Mouse (Mus musculus): ENCODE measurements around the gene Dynlt1f. TPM values are rescaled to one million over a fixed set of nuclear protein-coding genes. Genes with fewer than 3 reads are reported as not detected.
A peak's percentile ranks its signal among the peaks of the same experiment; 100 is the strongest.
"Not testable (repeated sequence)": the region's sequence is repeated elsewhere in the genome, so short reads cannot be mapped to it uniquely, and the experiment has no call there.

Gene Dynlt1f
- polyA plus RNA-seq, 1 experiment, result 118 TPM

GRCm38 (mm10) chr17:6619271-6619670, 36.4 kb downstream of the Dynlt1f start:
- not testable (repeated sequence) for H3K27ac ChIP-seq (ENCODE audit: insufficient read depth, low read depth, low read length); H3K4me1 ChIP-seq (ENCODE audit: control insufficient read depth, insufficient read depth, low read length); H3K4me3 ChIP-seq (ENCODE audit: insufficient read depth, low read length)

GRCm38 (mm10) chr17:6617689-6618400, 37.9 kb downstream of the Dynlt1f start:
- H3K4me3 ChIP-seq (ENCODE audit: insufficient read depth, low read length); H3K4me1 ChIP-seq (ENCODE audit: control insufficient read depth, insufficient read depth, low read length); H3K27ac ChIP-seq (ENCODE audit: insufficient read depth, low read depth, low read length): not testable (repeated sequence)

GRCm38 (mm10) chr17:6616731-6617130, 39.0 kb downstream of the Dynlt1f start:
- not testable (repeated sequence) for H3K4me1 ChIP-seq (ENCODE audit: control insufficient read depth, insufficient read depth, low read length); H3K4me3 ChIP-seq (ENCODE audit: insufficient read depth, low read length); H3K27ac ChIP-seq (ENCODE audit: insufficient read depth, low read depth, low read length)

GRCm38 (mm10) chr17:6614316-6614715, 41.4 kb downstream of the Dynlt1f start:
- H3K27ac ChIP-seq (ENCODE audit: insufficient read depth, low read depth, low read length); H3K4me3 ChIP-seq (ENCODE audit: insufficient read depth, low read length); H3K4me1 ChIP-seq (ENCODE audit: control insufficient read depth, insufficient read depth, low read length): not testable (repeated sequence)

GRCm38 (mm10) chr17:6613524-6613923, 42.2 kb downstream of the Dynlt1f start:
- H3K4me1 ChIP-seq (ENCODE audit: control insufficient read depth, insufficient read depth, low read length); H3K4me3 ChIP-seq (ENCODE audit: insufficient read depth, low read length); H3K27ac ChIP-seq (ENCODE audit: insufficient read depth, low read depth, low read length): not testable (repeated sequence)

- not testable (repeated sequence) for H3K4me3 ChIP-seq (ENCODE audit: insufficient read depth, low read length); H3K4me1 ChIP-seq (ENCODE audit: control insufficient read depth, insufficient read depth, low read length); H3K27ac ChIP-seq (ENCODE audit: insufficient read depth, low read depth, low read length)
These were observed 50.4 kb downstream of the Dynlt1f start for GRCm38 (mm10) chr17:6605347-6605746.

- not testable (repeated sequence) for H3K4me1 ChIP-seq (ENCODE audit: control insufficient read depth, insufficient read depth, low read length)
- H3K4me3 ChIP-seq (ENCODE audit: insufficient read depth, low read length), result peak overlapping the region; percentile 41
- H3K27ac ChIP-seq (ENCODE audit: insufficient read depth, low read depth, low read length), result 0 out of 2 replicates have a peak overlapping the region, but pooled peaks have one; percentile 23
These were observed 53.5 kb downstream of the Dynlt1f start for GRCm38 (mm10) chr17:6602205-6602604.

GRCm38 (mm10) chr17:6601204-6601911, 54.3 kb downstream of the Dynlt1f start, which contains the start of gene Dynlt1c:
Gene Dynlt1c, plus strand, starts transcription at chr17:6601671.
- H3K27ac ChIP-seq (ENCODE audit: insufficient read depth, low read depth, low read length), result peak within 1 kb of the TSS; percentile 83
- H3K4me3 ChIP-seq (ENCODE audit: insufficient read depth, low read length), result peak within 1 kb of the TSS; percentile 61
- H3K4me1 ChIP-seq (ENCODE audit: control insufficient read depth, insufficient read depth, low read length), result not testable (repeated sequence)

GRCm38 (mm10) chr17:6600216-6600911, 55.3 kb downstream of the Dynlt1f start:
- H3K4me3 ChIP-seq (ENCODE audit: insufficient read depth, low read length); H3K27ac ChIP-seq (ENCODE audit: insufficient read depth, low read depth, low read length); H3K4me1 ChIP-seq (ENCODE audit: control insufficient read depth, insufficient read depth, low read length): not testable (repeated sequence)

GRCm38 (mm10) chr17:6598356-6598755, 57.3 kb downstream of the Dynlt1f start:
- not testable (repeated sequence) for H3K4me1 ChIP-seq (ENCODE audit: control insufficient read depth, insufficient read depth, low read length); H3K27ac ChIP-seq (ENCODE audit: insufficient read depth, low read depth, low read length); H3K4me3 ChIP-seq (ENCODE audit: insufficient read depth, low read length)

Other genes with a start within 250 kb of the Dynlt1f start
- gene Dynlt1b, start 225.8 kb downstream of the Dynlt1f start, polyA plus RNA-seq (2012; ENCODE audit: insufficient read depth, insufficient read length, missing spikeins), result 205 and 208 TPM in 2 replicates
- 31.5 and 39.4 TPM in 2 replicates for gene Dynlt1c, start 54.2 kb downstream of the Dynlt1f start, polyA plus RNA-seq (2012; ENCODE audit: insufficient read depth, insufficient read length, missing spikeins)
- gene Sytl3, start 3.2 kb upstream of the Dynlt1f start, polyA plus RNA-seq (2012; ENCODE audit: insufficient read depth, insufficient read length, missing spikeins), result not detected in 2 replicates
- 19.4 and 19.9 TPM in 2 replicates for gene Ezr, start 126.9 kb upstream of the Dynlt1f start, polyA plus RNA-seq (2012; ENCODE audit: insufficient read depth, insufficient read length, missing spikeins)

Measured in bone marrow macrophage, adult 2 months (primary cell).